Mouse (Mus musculus) stomach, postnatal 0 days (tissue): Measurements from ENCODE around the gene Rcor1. TPM values are rescaled to one million over a fixed set of nuclear protein-coding genes. Genes with fewer than 3 reads are reported as not detected.

ENCODE experiments used
- ATAC-seq: fragments of 200-750 bp; cut with Nextera tagmentation; 2 replicates; pipeline ENCODE4 v1.8.0; 2017; ENCODE audit not compliant: low FRiP score, low TSS enrichment
- DNase-seq: peaks from one replicate; pipeline ENCODE4 v3.0.0-alpha.2; 2016; ENCODE audit warnings: low spot score
- H3K27ac ChIP-seq: fragments of 300-500 bp; sonication (generic); replicated peaks from 2 replicates; pipeline ENCODE4 v1.5.1; 2014; ENCODE audit warnings: mild to moderate bottlenecking, control low read depth
- H3K27me3 ChIP-seq: fragments of 300-500 bp; sonication (generic); 2 replicates; pipeline ENCODE4 v1.6.1; 2014; ENCODE audit warnings: low read length; ENCODE audit not compliant: control insufficient read depth, insufficient read depth
- H3K36me3 ChIP-seq: fragments of 300-500 bp; sonication (generic); 2 replicates; pipeline ENCODE4 v1.6.1; 2014; ENCODE audit warnings: low read length, mixed read lengths; ENCODE audit not compliant: control insufficient read depth, insufficient read depth
- H3K4me1 ChIP-seq: fragments of 300-500 bp; sonication (generic); replicated peaks from 2 replicates; pipeline ENCODE4 v1.6.1; 2014; ENCODE audit warnings: antibody characterized with exemption; ENCODE audit not compliant: control insufficient read depth, insufficient read depth
- H3K4me2 ChIP-seq: fragments of 300-500 bp; sonication (generic); replicated peaks from 2 replicates; pipeline ENCODE4 v1.6.1; 2014; ENCODE audit warnings: low read depth, mild to moderate bottlenecking, control low read depth, moderate library complexity
- H3K4me3 ChIP-seq: fragments of 300-500 bp; sonication (generic); 2 replicates; pipeline ENCODE4 v1.5.1; 2014; ENCODE audit warnings: low read depth, low read length, control low read depth
- H3K9ac ChIP-seq: fragments of 300-500 bp; sonication (generic); 2 replicates; pipeline ENCODE4 v1.6.1; 2014; ENCODE audit warnings: mild to moderate bottlenecking, low read length, control low read depth, mixed read lengths
- H3K9me3 ChIP-seq: fragments of 300-500 bp; sonication (generic); 2 replicates; pipeline ENCODE4 v1.6.1; 2016; ENCODE audit warnings: low read length; ENCODE audit not compliant: control insufficient read depth
- CTCF ChIP-seq: IDR thresholded peaks from 2 replicates; pipeline ENCODE4 v1.5.1; 2016; ENCODE audit warnings: antibody characterized with exemption, low read depth, mild to moderate bottlenecking, moderate library complexity
- EP300 ChIP-seq: optimal IDR thresholded peaks from 2 replicates; pipeline ENCODE3; 2016; ENCODE audit warnings: antibody characterized with exemption
- WGBS: fragments of 180-500 bp; shearing (Covaris S2); extraction: QIAGEN DNeasy Blood & Tissue Kit; methylation state at CpG from one replicate; pipeline ENCODE4 v1.1.7; 2014; 5-methylcytosine and 5-hydroxymethylcytosine counted together
- polyA plus RNA-seq: library from polyadenylated mRNA; unstranded; fragments of >200 nt; fragmentation: Nextera tagmentation; extraction: Ambion mirVana; gene quantifications from 2 replicates; pipeline ENCODE4 v1.2.1, GENCODE M21; 2015

The Rcor1 gene
- polyA plus RNA-seq, 1 experiment from 2014 or later, result 7.9 TPM

DNA sequence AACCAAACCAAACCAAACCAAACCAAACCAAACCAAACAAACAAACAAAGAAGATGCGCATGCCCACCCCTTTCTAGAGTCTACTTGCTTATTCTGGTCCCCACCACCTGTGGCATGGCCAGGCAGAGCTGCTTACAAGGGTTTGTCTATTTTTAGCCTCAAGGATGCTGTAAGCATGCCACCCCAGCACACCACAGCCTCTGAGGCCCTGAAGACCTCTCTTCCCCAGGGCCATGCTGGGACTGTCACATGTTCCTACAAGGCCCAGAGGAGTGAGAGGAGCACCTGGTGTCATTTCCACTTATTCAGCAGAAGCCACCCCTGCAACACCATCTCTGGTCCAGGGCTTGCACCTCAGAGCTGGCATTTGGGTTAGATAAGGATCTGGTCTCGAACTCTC, 105.4 kb downstream of the Rcor1 start:
- peaks cover 2% of the 10 kb centered on the region; the same call in 1 of the 2 replicates for H3K4me1 ChIP-seq
- H3K27me3 ChIP-seq, result no peaks in the 10 kb centered on the region
- 89% methylated on average over 2 of the region's 2 CpGs for WGBS
- no peak overlapping the region for H3K9ac ChIP-seq
- TF ChIP-seq CTCF, result no peak
- TF ChIP-seq EP300, result no peak
- no peak for ATAC-seq
- no peaks in the 10 kb centered on the region for H3K9me3 ChIP-seq
- no peak for DNase-seq
- H3K4me2 ChIP-seq, result no peak overlapping the region
- H3K36me3 ChIP-seq, result no peaks in the 10 kb centered on the region
- H3K27ac ChIP-seq, result no peak overlapping the region
- H3K4me3 ChIP-seq, result no peak overlapping the region

DNA sequence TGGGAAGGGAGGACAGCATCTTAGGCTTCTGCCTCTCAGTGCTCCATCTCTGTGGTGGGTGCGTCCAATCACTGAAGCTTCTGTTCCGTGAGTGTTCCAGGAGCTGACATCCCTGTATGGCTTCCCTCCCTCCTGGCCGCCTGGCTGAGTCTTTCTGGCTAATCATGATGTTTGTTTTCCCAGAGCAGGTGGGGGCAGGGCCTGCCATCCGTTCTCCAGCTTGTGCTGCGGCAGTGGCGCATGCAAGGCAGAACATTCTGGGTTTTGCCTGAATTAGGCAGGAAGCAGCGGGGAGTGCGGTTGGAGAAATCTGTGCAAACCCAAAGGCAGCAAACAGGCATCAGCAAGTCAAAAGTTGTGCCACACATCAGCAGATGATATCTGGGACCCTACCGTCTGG, 106.1 kb downstream of the Rcor1 start:
- WGBS, result 37% methylated on average over 9 of the region's 9 CpGs
- Histone ChIP-seq H3K4me1 (peaks cover 2% of the 10 kb centered on the region; the same call in 1 of the 2 replicates), H3K27ac (no peak overlapping the region), H3K4me3 (no peak overlapping the region), H3K27me3 (no peaks in the 10 kb centered on the region), H3K36me3 (no peaks in the 10 kb centered on the region), H3K9ac (no peak overlapping the region), H3K4me2 (no peak overlapping the region), H3K9me3 (no peaks in the 10 kb centered on the region)
- DNase-seq (peak; percentile 37), ATAC-seq (peak; percentile 24; the same call in 1 of the 2 replicates)
- no peak for TF ChIP-seq EP300
- TF ChIP-seq CTCF, result no peak

DNA sequence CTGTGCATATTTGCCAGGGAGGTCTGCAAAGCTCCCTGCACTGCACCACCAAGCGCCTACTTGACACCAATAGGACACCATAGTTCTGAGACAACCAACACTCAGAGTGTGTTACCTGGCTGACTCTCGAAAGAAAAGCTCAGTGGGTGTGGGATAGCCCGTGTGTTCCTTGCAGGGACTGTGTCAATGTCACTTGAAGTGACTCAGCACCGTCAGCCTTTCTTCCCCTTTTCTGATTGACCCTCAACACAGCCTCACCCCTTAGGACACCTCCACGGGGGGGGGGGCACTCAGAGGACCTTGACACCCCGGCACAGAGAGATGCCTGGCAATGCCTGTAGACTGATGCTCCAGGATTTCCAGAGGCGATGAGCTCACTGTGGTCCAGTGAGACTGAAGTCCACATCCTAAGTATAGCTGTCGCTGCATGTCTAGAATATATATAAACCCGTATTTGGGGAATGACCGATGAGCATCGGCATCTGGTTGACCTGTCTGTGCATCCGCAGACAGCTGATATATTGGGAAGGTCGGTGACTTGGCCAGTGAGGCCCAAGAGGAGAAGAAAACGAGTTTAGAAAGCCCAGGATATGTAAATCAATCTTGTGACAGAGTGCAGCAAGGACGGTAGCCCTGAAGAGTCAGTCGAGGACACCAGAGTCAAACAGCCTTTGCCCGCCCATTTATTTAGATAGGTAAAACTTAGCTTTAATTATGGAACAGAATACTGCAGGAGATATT, 110.5 kb downstream of the Rcor1 start:
- no peaks in the 10 kb centered on the region for H3K9me3 ChIP-seq
- H3K9ac ChIP-seq, result no peak overlapping the region
- no peak overlapping the region for H3K4me2 ChIP-seq
- DNase-seq (no peak), ATAC-seq (no peak)
- H3K36me3 ChIP-seq, result no peaks in the 10 kb centered on the region
- H3K27me3 ChIP-seq, result no peaks in the 10 kb centered on the region
- 51% methylated on average over 17 of the region's 17 CpGs for WGBS
- H3K27ac ChIP-seq, result no peak overlapping the region
- H3K4me3 ChIP-seq, result no peak overlapping the region
- no peak for TF ChIP-seq CTCF
- TF ChIP-seq EP300, result no peak
- no peaks in the 10 kb centered on the region; the same call in 1 of the 2 replicates for H3K4me1 ChIP-seq

DNA sequence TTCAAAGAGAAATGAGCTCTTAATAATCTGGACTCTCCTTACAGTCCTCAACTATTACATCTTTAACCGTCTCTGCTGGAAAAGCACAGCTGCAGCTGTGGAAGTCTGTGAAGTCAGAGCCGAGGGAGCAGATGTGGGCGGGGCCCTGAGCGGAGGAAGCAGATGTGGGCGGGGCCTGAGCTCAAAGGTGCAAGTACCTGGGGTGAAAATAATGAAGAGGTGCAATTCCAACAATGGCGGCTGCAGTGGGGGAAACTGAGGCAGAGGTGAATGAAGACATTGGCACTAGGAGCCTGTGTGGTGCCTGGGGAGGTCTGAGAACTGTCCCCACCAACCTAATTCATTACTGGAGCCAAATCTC, 111.1 kb downstream of the Rcor1 start:
- peak; percentile 51; the same call in 1 of the 2 replicates for ATAC-seq
- Histone ChIP-seq H3K36me3 (no peaks in the 10 kb centered on the region), H3K27me3 (no peaks in the 10 kb centered on the region), H3K27ac (no peak overlapping the region), H3K9ac (no peak overlapping the region), H3K4me1 (no peaks in the 10 kb centered on the region; the same call in 1 of the 2 replicates), H3K9me3 (no peaks in the 10 kb centered on the region), H3K4me3 (no peak overlapping the region), H3K4me2 (no peak overlapping the region)
- TF ChIP-seq EP300, result no peak
- no peak for TF ChIP-seq CTCF
- peak; percentile 81 for DNase-seq
- WGBS, result 4% methylated on average over 6 of the region's 6 CpGs

DNA sequence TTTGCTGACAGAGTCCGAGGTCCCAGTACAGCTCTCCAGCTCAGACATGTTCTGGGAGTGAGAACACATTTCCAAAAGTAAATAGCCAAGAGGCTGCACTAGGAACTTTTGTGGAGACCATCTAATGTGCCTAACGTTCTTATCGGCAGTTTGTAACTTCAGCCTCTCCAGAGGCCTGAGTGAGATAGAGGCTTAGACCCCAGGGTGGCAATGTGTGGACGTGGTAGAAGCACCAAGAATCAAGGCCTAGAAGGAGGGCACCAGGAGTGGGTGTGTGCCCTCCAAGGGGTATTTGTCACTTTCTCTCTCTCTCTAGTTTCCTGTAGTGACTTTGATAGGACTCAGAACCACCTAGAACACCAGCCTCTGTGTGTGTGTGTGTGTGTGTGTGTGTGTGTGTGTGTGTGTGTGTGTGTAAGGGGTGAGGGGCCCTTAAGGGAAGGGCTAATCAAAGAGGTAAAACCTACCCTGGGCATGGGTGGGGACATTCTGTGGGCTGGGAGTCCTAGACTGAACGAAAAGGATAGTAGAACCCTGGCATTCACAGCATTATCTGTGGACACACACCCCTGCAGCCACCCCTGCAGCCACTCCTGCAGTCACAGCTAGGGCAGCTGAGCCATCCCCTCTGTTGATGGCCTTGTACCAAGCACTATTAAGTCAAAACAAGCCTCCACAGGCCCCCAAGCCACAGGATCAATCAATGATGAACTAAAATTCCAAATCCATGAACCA, 112.4 kb downstream of the Rcor1 start:
- H3K4me3 ChIP-seq, result no peak overlapping the region
- H3K36me3 ChIP-seq, result no peaks in the 10 kb centered on the region
- H3K27ac ChIP-seq, result no peak overlapping the region
- 65% methylated on average over 5 of the region's 5 CpGs for WGBS
- no peaks in the 10 kb centered on the region for H3K9me3 ChIP-seq
- no peak overlapping the region for H3K4me2 ChIP-seq
- no peak for DNase-seq
- H3K9ac ChIP-seq, result no peak overlapping the region
- no peaks in the 10 kb centered on the region for H3K27me3 ChIP-seq
- no peaks in the 10 kb centered on the region; the same call in 1 of the 2 replicates for H3K4me1 ChIP-seq
- ATAC-seq, result no peak
- no peak for TF ChIP-seq CTCF
- TF ChIP-seq EP300, result no peak

DNA sequence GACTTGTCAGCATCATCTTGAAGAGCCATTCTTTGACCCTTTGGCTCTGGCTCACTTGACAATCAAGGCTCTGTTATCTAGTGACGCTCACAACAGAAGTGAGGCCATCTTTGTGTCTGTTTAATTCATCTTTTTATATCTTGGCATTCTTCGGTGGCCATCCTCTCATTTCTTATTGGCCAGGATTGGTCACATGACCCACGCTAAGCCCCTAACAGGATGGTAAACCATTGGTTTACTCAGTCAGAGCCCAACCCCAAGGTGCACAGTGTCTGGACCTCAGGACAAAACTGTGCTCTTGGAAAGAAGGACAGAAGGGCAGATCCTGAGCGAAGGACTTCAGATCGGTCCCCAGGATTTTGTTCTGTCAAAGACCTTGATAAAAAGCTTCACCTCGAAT, 113.4 kb downstream of the Rcor1 start:
- ATAC-seq (no peak), DNase-seq (no peak)
- Histone ChIP-seq H3K36me3 (no peaks in the 10 kb centered on the region), H3K9ac (no peak overlapping the region), H3K4me2 (no peak overlapping the region), H3K4me1 (no peaks in the 10 kb centered on the region; the same call in 1 of the 2 replicates), H3K27ac (no peak overlapping the region), H3K9me3 (no peaks in the 10 kb centered on the region), H3K4me3 (no peak overlapping the region), H3K27me3 (no peaks in the 10 kb centered on the region)
- no peak for TF ChIP-seq CTCF
- no peak for TF ChIP-seq EP300
- WGBS, result 86% methylated on average over 6 of the region's 6 CpGs
